Mouse (Mus musculus) hindbrain, embryonic 15.5 days (tissue): Measurements from ENCODE around the gene Gm765. TPM values are rescaled to one million over a fixed set of nuclear protein-coding genes. Genes with fewer than 3 reads are reported as not detected.

Experiments used
- ATAC-seq: fragments of 200-750 bp; cut with Nextera tagmentation; 2 replicates; pipeline ENCODE4 v1.8.0; 2017; ENCODE audit warnings: low read depth, moderate number of reproducible peaks, moderate TSS enrichment; ENCODE audit not compliant: low FRiP score
- H3K27ac ChIP-seq: fragments of 300-500 bp; sonication (generic); replicated peaks from 2 replicates; pipeline ENCODE4 v1.5.1; 2015; ENCODE audit warnings: mild to moderate bottlenecking, inconsistent platforms
- H3K27me3 ChIP-seq: fragments of 300-500 bp; sonication (generic); 2 replicates; pipeline ENCODE4 v1.6.1; 2015; ENCODE audit warnings: control low read depth, inconsistent platforms
- H3K36me3 ChIP-seq: fragments of 300-500 bp; sonication (generic); 2 replicates; pipeline ENCODE4 v1.6.1; 2015; ENCODE audit warnings: control low read depth, inconsistent platforms
- H3K4me1 ChIP-seq: fragments of 300-500 bp; sonication (generic); replicated peaks from 2 replicates; pipeline ENCODE4 v1.6.1; 2015; ENCODE audit warnings: control low read depth, inconsistent platforms
- H3K4me2 ChIP-seq: fragments of 300-500 bp; sonication (generic); 2 replicates; pipeline ENCODE4 v1.6.1; 2015; ENCODE audit warnings: moderate library complexity, mild to moderate bottlenecking, inconsistent platforms
- H3K4me3 ChIP-seq: fragments of 300-500 bp; sonication (generic); 2 replicates; pipeline ENCODE4 v1.5.1; 2015; ENCODE audit warnings: mild to moderate bottlenecking, inconsistent platforms
- H3K9ac ChIP-seq: fragments of 300-500 bp; sonication (generic); 2 replicates; pipeline ENCODE4 v1.6.1; 2015; ENCODE audit warnings: inconsistent platforms
- H3K9me3 ChIP-seq: fragments of 300-500 bp; sonication (generic); 2 replicates; pipeline ENCODE4 v1.6.1; 2016; ENCODE audit warnings: control low read depth, inconsistent platforms
- WGBS: fragments of 180-500 bp; shearing (Covaris S2); methylation state at CpG from one replicate; pipeline ENCODE4 v1.1.7; 2015; 5-methylcytosine and 5-hydroxymethylcytosine counted together
- polyA plus RNA-seq: library from polyadenylated mRNA; unstranded; fragments of >200 nt; fragmentation: Nextera tagmentation; extraction: Ambion mirVana; gene quantifications from 2 replicates; pipeline ENCODE4 v1.2.1, GENCODE M21; 2015

Gm765 gene
- polyA plus RNA-seq, 1 experiment from 2014 or later = 0.06 TPM

DNA sequence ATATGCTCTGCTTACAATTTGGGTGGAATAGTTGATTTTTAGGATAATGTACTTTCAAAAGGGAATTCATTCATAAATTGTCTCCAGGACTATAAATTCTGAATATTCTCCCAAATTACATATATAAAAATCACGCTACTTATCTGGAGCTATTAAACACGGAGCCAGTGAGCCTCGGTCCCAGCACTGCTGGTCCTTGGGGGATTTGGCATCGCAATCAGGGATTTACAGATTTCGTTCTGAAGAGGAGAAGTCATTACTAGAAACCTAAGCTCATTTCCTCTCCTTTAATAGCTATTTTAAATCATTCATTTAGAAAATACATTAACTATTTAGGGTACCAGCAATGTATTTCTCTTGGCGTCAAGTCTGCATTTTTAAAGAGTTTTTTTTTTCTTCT is 55.0 kb downstream of the Gm765 start:
- H3K4me2 ChIP-seq = no peak overlapping the region
- no peaks in the 10 kb centered on the region for H3K27me3 ChIP-seq
- H3K4me1 ChIP-seq = 0 out of 2 replicates have a peak, but pooled peaks cover 3% of the 10 kb centered on the region
- no peak overlapping the region for H3K9ac ChIP-seq
- H3K9me3 ChIP-seq = no peaks in the 10 kb centered on the region
- H3K4me3 ChIP-seq = no peak overlapping the region
- no peaks in the 10 kb centered on the region for H3K36me3 ChIP-seq
- no peak for ATAC-seq
- WGBS = 53% methylated on average over 6 of the region's 6 CpGs
- no peak overlapping the region for H3K27ac ChIP-seq

DNA sequence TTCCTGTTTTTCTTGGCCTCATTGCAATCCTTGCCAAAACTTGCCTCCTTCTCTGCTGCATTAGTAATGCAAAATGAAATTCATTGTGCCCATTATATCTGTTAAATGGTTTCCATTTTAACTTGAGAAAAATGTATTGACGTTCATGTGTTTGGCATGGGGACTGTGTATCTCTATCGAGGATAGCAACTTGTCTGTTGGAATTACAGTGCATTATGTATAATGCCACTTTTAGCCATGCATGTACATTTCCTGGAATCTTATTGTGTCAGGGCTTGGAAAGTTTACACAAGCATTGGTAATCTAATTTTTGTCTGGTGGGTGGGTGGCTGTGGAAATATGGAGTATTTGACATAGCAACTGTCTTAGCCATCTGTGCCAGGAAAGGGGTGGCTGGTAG is 57.4 kb downstream of the Gm765 start:
- H3K27me3 ChIP-seq = no peaks in the 10 kb centered on the region
- H3K4me3 ChIP-seq = no peak overlapping the region
- no peaks in the 10 kb centered on the region for H3K36me3 ChIP-seq
- H3K4me1 ChIP-seq = 0 out of 2 replicates have a peak, but pooled peaks cover 3% of the 10 kb centered on the region
- ATAC-seq = no peak
- H3K9ac ChIP-seq = no peak overlapping the region
- no peak overlapping the region for H3K4me2 ChIP-seq
- H3K27ac ChIP-seq = no peak overlapping the region
- no peaks in the 10 kb centered on the region for H3K9me3 ChIP-seq
- 84% methylated on average over 2 of the region's 2 CpGs for WGBS

DNA sequence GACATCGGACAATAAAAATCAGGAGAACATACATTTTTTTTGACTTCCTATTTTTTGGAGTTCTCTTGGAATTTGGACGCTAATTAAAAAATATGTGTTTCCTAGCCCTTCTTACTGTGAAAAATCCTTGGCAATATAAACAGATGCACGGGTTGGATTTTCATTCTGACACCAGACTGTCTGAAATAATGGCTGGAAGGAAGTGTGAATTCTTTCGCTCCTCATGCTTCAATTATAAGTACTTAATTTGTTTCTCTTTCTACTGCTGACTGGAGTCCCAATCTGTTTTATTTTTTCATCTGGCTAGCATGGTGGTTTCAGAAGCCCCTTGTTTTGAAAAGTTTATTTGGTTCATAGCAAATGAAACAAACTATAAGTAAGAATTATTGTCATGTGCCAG is 59.8 kb downstream of the Gm765 start:
- no peak for ATAC-seq
- H3K9me3 ChIP-seq = no peaks in the 10 kb centered on the region
- WGBS = 90% methylated on average over 4 of the region's 4 CpGs

DNA sequence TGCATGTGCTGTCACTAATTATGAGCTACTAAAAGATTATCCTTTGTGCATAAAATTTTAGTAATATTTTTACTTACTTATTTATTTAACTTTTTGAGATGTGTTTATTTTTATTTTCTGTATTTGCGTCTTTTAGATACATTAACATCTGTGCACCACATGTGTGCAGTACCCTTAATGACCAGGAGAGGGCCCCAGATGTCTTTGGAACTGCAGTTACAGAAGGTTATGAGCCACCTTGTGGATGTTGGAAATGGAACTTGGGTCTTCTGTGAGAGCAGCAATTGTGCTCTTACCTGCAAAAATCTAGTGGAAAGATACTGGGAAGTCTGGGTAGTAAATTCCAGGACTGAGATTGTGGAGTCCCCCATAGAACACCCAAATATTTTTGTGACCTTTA is 71.0 kb downstream of the Gm765 start:
- no peak for ATAC-seq
- H3K27ac ChIP-seq = no peak overlapping the region
- no peak overlapping the region for H3K4me3 ChIP-seq
- no peak overlapping the region for H3K9ac ChIP-seq
- no peak overlapping the region for H3K4me2 ChIP-seq
- H3K9me3 ChIP-seq = no peaks in the 10 kb centered on the region
- WGBS = 92% methylated on average over 1 of the region's 1 CpGs
- H3K4me1 ChIP-seq = no peaks in the 10 kb centered on the region
- 0 out of 2 replicates have a peak, but pooled peaks cover 2% of the 10 kb centered on the region for H3K27me3 ChIP-seq
- no peaks in the 10 kb centered on the region for H3K36me3 ChIP-seq

More for the DNA sequence above, 59.8 kb downstream of the Gm765 start:
- Histone ChIP-seq H3K4me1 (no peaks in the 10 kb centered on the region), H3K27ac (no peak overlapping the region), H3K4me2 (no peak overlapping the region), H3K27me3 (no peaks in the 10 kb centered on the region), H3K9ac (no peak overlapping the region), H3K36me3 (no peaks in the 10 kb centered on the region), H3K4me3 (no peak overlapping the region)

DNA sequence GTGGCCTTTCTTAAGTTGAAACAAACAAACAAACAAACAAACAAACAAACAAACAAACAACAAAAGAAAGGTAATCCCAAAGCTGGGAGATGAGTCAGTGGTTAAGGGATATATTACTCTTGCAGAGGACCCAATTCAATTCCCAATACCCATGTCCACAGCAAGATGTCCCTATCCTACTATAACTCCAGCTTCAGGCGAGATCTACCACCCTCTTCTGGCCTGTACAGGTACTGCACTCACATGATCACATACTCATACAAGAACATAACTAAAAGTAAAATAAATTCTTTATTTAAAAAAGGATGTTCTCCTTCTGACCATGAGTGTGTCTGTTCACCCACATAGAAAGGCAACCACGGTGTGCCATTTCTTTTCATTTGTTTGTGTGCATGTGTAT is 79.6 kb downstream of the Gm765 start:
- Histone ChIP-seq H3K4me3 (no peak overlapping the region), H3K9me3 (0 out of 2 replicates have a peak, but pooled peaks cover 9% of the 10 kb centered on the region), H3K4me2 (no peak overlapping the region), H3K27ac (no peak overlapping the region), H3K27me3 (no peaks in the 10 kb centered on the region), H3K36me3 (no peaks in the 10 kb centered on the region), H3K4me1 (no peaks in the 10 kb centered on the region), H3K9ac (no peak overlapping the region)
- ATAC-seq = no peak
- 70% methylated on average over 2 of the region's 2 CpGs for WGBS

DNA sequence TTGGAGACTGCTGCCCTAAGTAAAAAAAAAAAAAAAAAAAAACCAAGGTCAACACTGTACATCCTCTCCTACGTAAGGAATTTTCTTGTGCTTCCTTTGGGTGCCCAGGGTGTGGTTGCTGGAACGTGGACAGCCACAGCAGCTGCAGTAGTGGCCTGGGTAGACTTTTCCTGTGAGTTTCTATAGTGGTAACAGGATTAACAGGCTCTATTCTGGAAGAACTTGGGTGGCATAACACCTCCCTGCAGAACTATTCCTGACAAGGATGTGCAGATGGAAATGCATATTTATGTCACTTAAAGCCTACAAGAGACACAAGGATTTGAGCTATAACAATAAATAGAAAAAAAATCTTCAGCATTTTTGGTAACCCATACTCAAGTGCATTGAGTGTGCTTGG is 83.5 kb downstream of the Gm765 start:
- WGBS = 66% methylated on average over 2 of the region's 2 CpGs
- Histone ChIP-seq H3K27me3 (no peaks in the 10 kb centered on the region), H3K4me3 (no peak overlapping the region), H3K9ac (no peak overlapping the region), H3K36me3 (no peaks in the 10 kb centered on the region), H3K27ac (no peak overlapping the region), H3K4me1 (no peaks in the 10 kb centered on the region), H3K9me3 (0 out of 2 replicates have a peak, but pooled peaks cover 9% of the 10 kb centered on the region), H3K4me2 (no peak overlapping the region)
- no peak for ATAC-seq

DNA sequence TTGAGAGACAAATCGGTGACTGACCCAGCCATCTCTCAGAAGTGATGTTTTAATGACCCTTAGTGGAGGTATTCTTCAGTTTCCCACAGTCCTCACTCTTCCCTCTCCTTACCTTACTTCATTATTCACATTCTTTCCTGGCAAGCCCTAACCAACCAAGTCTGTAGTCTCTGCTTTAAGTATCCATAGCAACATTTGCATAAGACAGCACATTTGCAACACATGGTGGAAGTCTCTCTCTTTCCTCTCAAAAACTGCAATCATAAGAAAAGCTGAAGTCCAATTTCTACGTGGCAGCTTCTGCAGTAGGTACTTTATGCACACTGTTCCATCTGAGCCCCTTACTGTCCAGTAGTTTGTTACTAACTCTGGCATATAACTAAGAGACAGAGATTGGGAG is 96.1 kb downstream of the Gm765 start:
- Histone ChIP-seq H3K4me3 (no peak overlapping the region), H3K9me3 (no peaks in the 10 kb centered on the region), H3K27ac (no peak overlapping the region), H3K4me1 (no peaks in the 10 kb centered on the region; the same call in 1 of the 2 replicates), H3K27me3 (0 out of 2 replicates have a peak, but pooled peaks cover 2% of the 10 kb centered on the region), H3K9ac (no peak overlapping the region), H3K4me2 (no peak overlapping the region), H3K36me3 (no peaks in the 10 kb centered on the region)
- WGBS = 74% methylated on average over 2 of the region's 2 CpGs
- ATAC-seq = no peak

DNA sequence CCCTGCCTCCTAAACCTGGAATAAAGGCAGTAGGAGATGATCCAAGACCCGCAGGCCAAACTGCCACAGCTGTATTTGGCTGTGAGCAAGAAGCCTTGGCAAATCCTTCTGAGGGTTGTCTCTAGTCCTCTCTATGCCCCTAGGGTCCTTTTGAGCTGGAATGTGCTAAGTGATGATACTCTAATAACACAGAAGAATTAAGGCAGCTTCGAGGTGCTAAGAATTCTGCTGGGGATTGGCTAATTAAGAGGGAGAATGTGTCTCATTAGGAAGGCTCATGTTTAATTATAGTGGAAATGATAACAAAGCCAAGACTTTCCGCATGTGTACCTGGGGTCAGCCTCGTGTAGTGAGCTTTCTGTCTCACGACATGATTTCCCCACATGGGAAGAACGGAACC is 99.4 kb downstream of the Gm765 start:
- ATAC-seq = no peak

DNA sequence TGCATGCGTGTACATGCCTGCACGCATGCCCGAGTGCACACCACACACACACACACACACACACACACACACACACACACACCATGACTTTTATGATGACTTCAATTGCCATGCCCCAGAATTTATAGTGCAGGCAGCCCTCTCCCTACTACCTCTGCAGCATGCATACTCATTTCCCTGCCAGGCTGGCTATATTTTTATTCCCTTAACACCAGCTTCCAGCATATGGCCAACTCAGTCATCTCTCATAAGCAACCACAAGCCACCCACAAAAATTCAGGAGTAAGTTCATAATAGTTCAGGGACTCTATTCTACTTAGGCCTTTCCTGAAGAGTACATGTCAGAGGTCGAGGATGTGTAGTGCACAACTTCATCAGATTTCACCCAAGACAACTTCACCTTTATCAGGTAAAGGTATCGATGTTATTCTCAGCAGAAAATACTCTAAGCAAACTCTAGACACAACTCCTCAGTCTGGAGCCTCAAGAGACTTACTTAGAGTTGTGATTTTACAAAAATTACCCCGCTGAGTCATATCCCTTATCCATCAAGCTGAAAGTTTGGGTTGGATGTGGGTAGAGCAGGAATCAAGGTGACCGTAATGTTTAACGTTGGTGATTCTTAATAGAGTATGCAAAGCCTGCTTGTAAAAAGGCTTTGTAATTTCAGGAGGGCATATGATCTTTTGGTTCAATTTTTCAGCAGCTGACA is 101.8 kb downstream of the Gm765 start:
- no peak for ATAC-seq
- Histone ChIP-seq H3K4me3 (no peak overlapping the region), H3K27me3 (0 out of 2 replicates have a peak, but pooled peaks cover 2% of the 10 kb centered on the region), H3K9ac (no peak overlapping the region), H3K4me2 (no peak overlapping the region), H3K4me1 (no peaks in the 10 kb centered on the region; the same call in 1 of the 2 replicates), H3K27ac (no peak overlapping the region), H3K9me3 (no peaks in the 10 kb centered on the region), H3K36me3 (no peaks in the 10 kb centered on the region)
- WGBS = 93% methylated on average over 8 of the region's 8 CpGs

More for the DNA sequence above, 99.4 kb downstream of the Gm765 start:
- Histone ChIP-seq H3K4me1 (no peaks in the 10 kb centered on the region; the same call in 1 of the 2 replicates), H3K9ac (no peak overlapping the region), H3K4me3 (no peak overlapping the region), H3K4me2 (no peak overlapping the region), H3K36me3 (no peaks in the 10 kb centered on the region), H3K27ac (no peak overlapping the region), H3K9me3 (no peaks in the 10 kb centered on the region), H3K27me3 (0 out of 2 replicates have a peak, but pooled peaks cover 2% of the 10 kb centered on the region)
- WGBS = 47% methylated on average over 6 of the region's 6 CpGs

DNA sequence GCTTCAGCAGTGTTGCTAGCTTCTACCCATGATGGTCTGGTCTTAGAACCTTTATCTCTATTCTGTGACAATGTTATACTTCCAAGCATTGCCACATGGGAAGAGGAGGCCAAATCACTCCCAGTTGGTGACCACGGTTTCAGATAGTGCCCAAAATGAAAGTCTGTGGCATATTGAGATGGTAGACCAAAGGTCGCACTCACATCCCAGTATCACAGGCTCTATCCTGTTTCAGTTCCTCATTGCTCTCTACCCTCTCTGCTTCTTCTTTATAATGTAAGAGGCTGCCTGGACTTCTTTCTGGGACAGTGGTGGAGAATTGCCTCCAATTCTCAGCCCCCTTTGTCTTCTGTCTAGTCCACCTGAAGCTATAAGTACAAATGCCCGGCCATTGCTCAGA is 108.5 kb downstream of the Gm765 start:
- WGBS = 88% methylated on average over 3 of the region's 3 CpGs
- H3K36me3 ChIP-seq = no peaks in the 10 kb centered on the region

DNA sequence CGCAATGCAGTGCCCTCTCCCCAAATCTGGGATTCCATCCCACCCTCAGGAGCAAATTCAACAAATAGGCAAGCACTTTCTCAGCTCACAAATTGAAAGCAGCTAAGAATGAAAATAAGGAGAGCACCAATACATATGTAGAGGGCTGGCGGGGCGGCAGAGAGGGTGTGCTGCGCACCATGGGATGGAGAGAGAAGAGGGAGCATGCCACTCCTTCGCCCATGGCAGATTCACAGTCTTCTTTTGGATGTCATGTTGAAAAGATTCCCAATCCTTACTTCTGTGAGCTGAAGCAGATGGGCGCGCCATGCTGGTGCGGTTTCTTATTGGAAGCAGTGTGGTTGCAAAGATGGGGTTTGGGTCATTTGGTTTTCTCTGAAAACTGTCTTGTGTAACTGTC is 118.6 kb downstream of the Gm765 start:
- 96% methylated on average over 8 of the region's 8 CpGs for WGBS
- Histone ChIP-seq H3K4me2 (no peak overlapping the region), H3K4me3 (no peak overlapping the region)

More for the DNA sequence above, 108.5 kb downstream of the Gm765 start:
- no peak overlapping the region for H3K27ac ChIP-seq
- no peaks in the 10 kb centered on the region for H3K27me3 ChIP-seq
- no peak overlapping the region for H3K4me3 ChIP-seq
- H3K9me3 ChIP-seq = no peaks in the 10 kb centered on the region
- H3K4me1 ChIP-seq = no peaks in the 10 kb centered on the region
- no peak overlapping the region for H3K9ac ChIP-seq
- no peak for ATAC-seq
- H3K4me2 ChIP-seq = no peak overlapping the region

DNA sequence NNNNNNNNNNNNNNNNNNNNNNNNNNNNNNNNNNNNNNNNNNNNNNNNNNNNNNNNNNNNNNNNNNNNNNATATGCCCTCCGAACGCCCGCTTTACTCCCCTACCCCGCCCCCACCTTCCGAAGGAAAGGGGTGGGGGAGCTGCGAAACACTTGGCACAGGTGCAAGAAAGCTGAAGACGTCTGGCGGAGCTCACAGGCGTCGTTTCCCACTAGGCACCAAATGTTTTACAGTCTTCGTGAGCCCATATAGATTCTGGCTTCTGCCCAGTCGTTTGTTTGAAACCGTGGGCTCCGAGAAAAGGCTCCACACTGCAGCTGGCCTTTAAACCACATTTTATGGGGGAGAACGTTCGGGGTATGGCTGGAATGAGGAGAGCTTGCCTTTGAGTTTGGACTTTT is 120.6 kb downstream of the Gm765 start:
- H3K9me3 ChIP-seq = no peaks in the 10 kb centered on the region
- no peak for ATAC-seq
- H3K27ac ChIP-seq = no peak overlapping the region
- no peaks in the 10 kb centered on the region for H3K27me3 ChIP-seq
- H3K36me3 ChIP-seq = no peaks in the 10 kb centered on the region
- H3K4me3 ChIP-seq = no peak overlapping the region
- WGBS = 79% methylated on average over 16 of the region's 16 CpGs
- no peak overlapping the region for H3K4me2 ChIP-seq
- H3K9ac ChIP-seq = no peak overlapping the region
- no peaks in the 10 kb centered on the region for H3K4me1 ChIP-seq

More for the DNA sequence above, 118.6 kb downstream of the Gm765 start:
- H3K9ac ChIP-seq = no peak overlapping the region
- ATAC-seq = no peak
- H3K36me3 ChIP-seq = no peaks in the 10 kb centered on the region
- no peaks in the 10 kb centered on the region for H3K4me1 ChIP-seq
- no peak overlapping the region for H3K27ac ChIP-seq
- no peaks in the 10 kb centered on the region for H3K27me3 ChIP-seq
- no peaks in the 10 kb centered on the region for H3K9me3 ChIP-seq

DNA sequence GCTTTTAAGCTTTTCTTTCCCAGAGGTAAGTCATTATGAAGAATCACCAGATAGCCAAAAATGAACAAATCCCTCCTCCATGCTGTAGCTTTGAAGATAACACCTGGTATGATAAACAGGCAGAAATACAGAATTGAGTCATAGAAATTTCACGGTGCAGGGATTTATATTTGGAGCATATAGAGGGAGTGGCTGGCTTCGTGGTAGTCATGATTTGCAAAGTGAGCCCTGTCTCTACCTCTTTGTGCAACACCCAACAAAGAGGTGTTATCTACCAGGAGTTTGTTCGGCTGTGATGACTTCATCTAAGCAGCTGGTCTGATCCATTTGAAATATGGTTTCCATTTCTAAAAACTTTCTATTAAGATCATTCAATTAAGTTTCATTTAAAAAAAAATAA is 130.3 kb downstream of the Gm765 start:
- Histone ChIP-seq H3K36me3 (no peaks in the 10 kb centered on the region), H3K9ac (no peak overlapping the region), H3K4me3 (no peak overlapping the region), H3K27ac (no peak overlapping the region), H3K27me3 (no peaks in the 10 kb centered on the region), H3K4me1 (no peaks in the 10 kb centered on the region), H3K4me2 (no peak overlapping the region), H3K9me3 (no peaks in the 10 kb centered on the region)
- ATAC-seq = no peak
- WGBS = 83% methylated on average over 3 of the region's 3 CpGs
